Comparison of ENCODE assay signal across 8 mouse cellular contexts in genomic region chr6:113623941-113624751, GRCm38 (mm10). TPM values are rescaled to one million over a fixed set of nuclear protein-coding genes. Genes with fewer than 3 reads are reported as not detected.
A peak's percentile ranks its signal among the peaks of the same experiment; 100 is the strongest.
DNase-seq lines count a peak whose midpoint lies in the region; ATAC-seq lines count a peak whose summit lies in the region.

Vhl (plus strand) TSS chr6:113623959.

- peak within 1 kb of the TSS; percentile 77 for H3K4me3 ChIP-seq in hindbrain, embryonic 14.5 days (replicated peaks; ENCODE audit: low read length)
- peak within 1 kb of the TSS; percentile 65 for H3K4me3 ChIP-seq in macrophage (ENCODE audit: inconsistent target)

- ATAC-seq in hindbrain, embryonic 14.5 days (ENCODE audit: low FRiP score) = peak; percentile 86

- H3K27me3 ChIP-seq in hindbrain, embryonic 14.5 days (ENCODE audit: control insufficient read depth, insufficient read depth, low read length) = no peaks in the 10 kb centered on the region

- peak within 1 kb of the TSS; percentile 62 for H3K4me2 ChIP-seq in hindbrain, embryonic 14.5 days (replicated peaks)

- H3K9me3 ChIP-seq in hindbrain, embryonic 14.5 days (ENCODE audit: control insufficient read depth, low read length) = no peaks in the 10 kb centered on the region

- peak within 1 kb of the TSS; percentile 70 for H3K9ac ChIP-seq in hindbrain, embryonic 14.5 days

- H3K27ac ChIP-seq in hindbrain, embryonic 14.5 days = peak within 1 kb of the TSS; percentile 76
- H3K27ac ChIP-seq in macrophage = 0 out of 2 replicates have a peak within 1 kb of the TSS, but pooled peaks have one; percentile 32

- peaks cover 14% of the 10 kb centered on the region for H3K36me3 ChIP-seq in hindbrain, embryonic 14.5 days (replicated peaks; ENCODE audit: control insufficient read depth, insufficient read depth)
- H3K36me3 ChIP-seq in macrophage (ENCODE audit: inconsistent target) = peaks cover 10% of the 10 kb centered on the region; the same call in 1 of the 2 replicates

- peaks cover 39% of the 10 kb centered on the region for H3K79me2 ChIP-seq in macrophage (ENCODE audit: inconsistent target)

- H3K4me1 ChIP-seq in hindbrain, embryonic 14.5 days (replicated peaks; ENCODE audit: control insufficient read depth, insufficient read depth, low read length) = peaks cover 13% of the 10 kb centered on the region

- WGBS in hindbrain, embryonic 14.5 days = under 1% methylated on average over 71 of the region's 76 CpGs
- under 1% methylated on average over 69 of the region's 76 CpGs for WGBS in macrophage (ENCODE audit: missing documents)

- peak; percentile 77 for DNase-seq in R1 (ENCODE audit: low read depth, low spot score)
- DNase-seq in cerebellum, postnatal 36 days = peak; percentile 78 to 81
- DNase-seq in frontal cortex, postnatal 36 days (ENCODE audit: low spot score in 2 of 2) = peak; percentile 83 to 86
- peak; percentile 77 for DNase-seq in hindbrain, embryonic 14.5 days (ENCODE audit: low spot score)
- DNase-seq in left cerebral cortex, adult 18-20 months (ENCODE audit: low spot score in 2 of 2) = peak; percentile 83 to 88
- DNase-seq in right cerebral cortex, adult 18-20 months = peak; percentile 87
- peak; percentile 61 for DNase-seq in urinary bladder, postnatal 10 days (ENCODE audit: low spot score)

RNA-seq across cellular contexts. Expression of gene Vhl, which starts in this region (rescaled TPM):
- polyA plus RNA-seq in hindbrain, embryonic 14.5 days (2014; fragmentation: Nextera tagmentation; extraction: Ambion mirVana) = 86.5 and 96.9 TPM in 2 replicates
- 10 to 100 TPM; 35.3 to 46.6 TPM for total RNA-seq in left cerebral cortex, adult 18-20 months (2021)
- total RNA-seq in macrophage (2018; cell fraction: chromatin; rRNA removed) = 10 to 100 TPM in 4 of 26 experiments, 1 to 10 TPM in 22; 2.6 to 11.8 (median 7.7) TPM
- total RNA-seq in macrophage (2018; cell fraction: cytosol; rRNA removed) = 10 to 100 TPM in 23 of 26 experiments, 1 to 10 TPM in 3; 7.6 to 18.9 (median 14.0) TPM
- total RNA-seq in macrophage (2018; cell fraction: nucleus; rRNA removed) = 10 to 100 TPM in 17 of 26 experiments, 1 to 10 TPM in 9; 4.2 to 18.9 (median 11.0) TPM
- 9.9 to 17.1 TPM (median 13.7 TPM) in 3 replicates for polyA plus RNA-seq in macrophage (2018)

Comparison
In these comparisons a context has a peak if more than half of its experiments do, and no peak if none do; other contexts are left out.
1. Peak in every context shown above with its lines: DNase-seq, ATAC-seq, H3K4me3 ChIP-seq and H3K27ac ChIP-seq.